Mouse (Mus musculus) CD4-positive, CD25-positive, alpha-beta regulatory T cell, adult 4 months (primary cell): ENCODE measurements at regions not wholly inside any gene's neighbourhood (a gene's known extent, or its start where the extent isn't known, plus 50 kb on each side); places are given as distances from the start of the nearest gene placed in this dataset.
"Not testable (repeated sequence)": the region's sequence is repeated elsewhere in the genome, so short reads cannot be mapped to it uniquely, and the experiment has no call there.

Experiments used
- ATAC-seq: one replicate; pipeline ENCODE4 v1.8.0; 2017

GRCm38 (mm10) chr10:96685991-96686601 lies 69.3 kb downstream of the Btg1 start:
- ATAC-seq: peak; percentile 49

GRCm38 (mm10) chr10:96686659-96687440 lies 70.0 kb downstream of the Btg1 start:
- ATAC-seq: no peak

- no peak for ATAC-seq
These were observed 70.6 kb downstream of the Btg1 start for GRCm38 (mm10) chr10:96687441-96687772.

GRCm38 (mm10) chr10:96689976-96690867 lies 73.4 kb downstream of the Btg1 start:
- ATAC-seq: peak; percentile 28

- ATAC-seq: peak; percentile 78
These were observed 74.1 kb downstream of the Btg1 start for GRCm38 (mm10) chr10:96690868-96691302.

GRCm38 (mm10) chr10:96691319-96691870 lies 74.6 kb downstream of the Btg1 start:
- no peak for ATAC-seq

GRCm38 (mm10) chr10:96692821-96693220 lies 76.0 kb downstream of the Btg1 start:
- ATAC-seq: no peak

GRCm38 (mm10) chr10:96693766-96694165 lies 77.0 kb downstream of the Btg1 start:
- ATAC-seq: peak; percentile 47

GRCm38 (mm10) chr10:96696571-96696970 lies 79.8 kb downstream of the Btg1 start:
- no peak for ATAC-seq

GRCm38 (mm10) chr10:96697781-96698180 lies 81.0 kb downstream of the Btg1 start:
- peak; percentile 91 for ATAC-seq

- peak; percentile 77 for ATAC-seq
These were observed 89.8 kb downstream of the Btg1 start for GRCm38 (mm10) chr10:96706656-96707055.

GRCm38 (mm10) chr10:96708471-96708870 lies 91.7 kb downstream of the Btg1 start:
- ATAC-seq: no peak

GRCm38 (mm10) chr10:96709698-96710356 lies 93.0 kb downstream of the Btg1 start:
- ATAC-seq: no peak

GRCm38 (mm10) chr10:96711993-96712392 lies 95.2 kb downstream of the Btg1 start:
- ATAC-seq: no peak

- no peak for ATAC-seq
These were observed 97.9 kb downstream of the Btg1 start for GRCm38 (mm10) chr10:96714702-96715101.

GRCm38 (mm10) chr10:96717281-96717680 lies 100.5 kb downstream of the Btg1 start:
- ATAC-seq: no peak

GRCm38 (mm10) chr10:96718706-96719105 lies 101.9 kb downstream of the Btg1 start:
- not testable (repeated sequence) for ATAC-seq

- ATAC-seq: no peak
These were observed 103.5 kb downstream of the Btg1 start for GRCm38 (mm10) chr10:96720281-96720711.

GRCm38 (mm10) chr10:96720956-96721688 lies 104.3 kb downstream of the Btg1 start:
- ATAC-seq: peak; percentile 43

- no peak for ATAC-seq
These were observed 105.7 kb downstream of the Btg1 start for GRCm38 (mm10) chr10:96722491-96722890.

- no peak for ATAC-seq
These were observed 106.3 kb downstream of the Btg1 start for GRCm38 (mm10) chr10:96723071-96723470.
